Mouse (Mus musculus): Measurements from ENCODE around the gene Cib2. TPM values are rescaled to one million over a fixed set of nuclear protein-coding genes. Genes with fewer than 3 reads are reported as not detected.

Gene Cib2
- polyA plus RNA-seq, 1 experiment = 3.0 TPM

DNA sequence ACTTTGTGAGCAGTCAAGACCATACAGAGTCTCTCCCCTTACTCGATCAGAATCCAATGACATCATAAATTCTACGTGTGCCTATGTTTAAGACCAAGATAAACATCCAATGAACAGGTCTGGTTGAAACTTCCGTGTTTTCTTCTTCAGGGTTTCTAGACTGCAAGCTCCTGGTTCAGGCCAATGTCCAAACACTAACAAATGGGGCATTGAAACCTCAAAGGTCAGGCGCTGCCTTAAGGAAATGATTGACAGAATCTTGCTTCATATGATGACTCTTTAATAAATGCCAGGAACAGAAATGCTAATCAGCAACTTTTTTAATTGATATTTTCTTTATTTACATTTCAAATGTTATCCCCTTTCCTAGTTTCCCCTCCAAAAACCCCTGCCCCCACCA, 39.7 kb downstream of the Cib2 start:
- H3K27me3 ChIP-seq (ENCODE audit: control insufficient read depth, insufficient read depth, low read length) = no peaks in the 10 kb centered on the region
- no peak for TF ChIP-seq POLR2A (IDR thresholded peaks at IDR 0.05; ENCODE audit: low read depth, low read length)
- no peak for TF ChIP-seq CTCF (IDR thresholded peaks at IDR 0.05; ENCODE audit: extremely low read depth, insufficient read depth, insufficient read length, insufficient replicate concordance)
- DNase-seq (ENCODE audit: low read depth in 1 of 2, low spot score in 2 of 2) = no peak
- H3K4me1 ChIP-seq (ENCODE audit: control insufficient read depth, insufficient read depth, insufficient read length) = no peaks in the 10 kb centered on the region
- no peaks in the 10 kb centered on the region for H3K36me3 ChIP-seq (ENCODE audit: control insufficient read depth, insufficient read depth, low read length)
- WGBS = 82% methylated on average over 4 of the region's 4 CpGs
- H3K27ac ChIP-seq (ENCODE audit: insufficient read depth, low read length) = no peak overlapping the region
- H3K4me3 ChIP-seq (ENCODE audit: extremely low read depth, insufficient read depth, insufficient read length) = no peak overlapping the region

DNA sequence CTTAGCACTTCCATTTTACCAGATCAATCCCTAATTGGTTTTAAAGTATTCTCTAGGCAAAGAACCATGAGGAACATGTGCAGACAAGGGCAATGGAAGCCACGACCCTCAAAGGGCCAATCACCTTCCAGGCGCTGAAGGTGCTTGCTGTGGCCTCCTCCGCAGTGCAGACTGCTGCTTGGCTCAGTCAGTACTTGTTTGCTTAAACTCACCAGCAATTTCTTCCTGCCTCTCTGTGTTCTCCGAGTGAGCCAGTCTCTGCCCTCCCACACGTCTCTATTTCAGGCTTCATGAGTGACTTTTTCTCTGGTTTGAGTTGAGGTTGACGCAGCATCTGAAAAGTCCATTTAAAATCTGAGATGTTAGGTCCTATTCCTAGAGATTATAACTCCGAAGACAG, 41.1 kb downstream of the Cib2 start:
- TF ChIP-seq POLR2A (IDR thresholded peaks at IDR 0.05; ENCODE audit: low read depth, low read length) (no peak), CTCF (IDR thresholded peaks at IDR 0.05; ENCODE audit: extremely low read depth, insufficient read depth, insufficient read length, insufficient replicate concordance) (no peak)
- DNase-seq (ENCODE audit: low read depth in 1 of 2, low spot score in 2 of 2) = no peak
- Histone ChIP-seq H3K27me3 (ENCODE audit: control insufficient read depth, insufficient read depth, low read length) (no peaks in the 10 kb centered on the region), H3K36me3 (ENCODE audit: control insufficient read depth, insufficient read depth, low read length) (no peaks in the 10 kb centered on the region), H3K4me1 (ENCODE audit: control insufficient read depth, insufficient read depth, insufficient read length) (no peaks in the 10 kb centered on the region), H3K4me3 (ENCODE audit: extremely low read depth, insufficient read depth, insufficient read length) (no peak overlapping the region), H3K27ac (ENCODE audit: insufficient read depth, low read length) (no peak overlapping the region)
- 76% methylated on average over 7 of the region's 7 CpGs for WGBS

DNA sequence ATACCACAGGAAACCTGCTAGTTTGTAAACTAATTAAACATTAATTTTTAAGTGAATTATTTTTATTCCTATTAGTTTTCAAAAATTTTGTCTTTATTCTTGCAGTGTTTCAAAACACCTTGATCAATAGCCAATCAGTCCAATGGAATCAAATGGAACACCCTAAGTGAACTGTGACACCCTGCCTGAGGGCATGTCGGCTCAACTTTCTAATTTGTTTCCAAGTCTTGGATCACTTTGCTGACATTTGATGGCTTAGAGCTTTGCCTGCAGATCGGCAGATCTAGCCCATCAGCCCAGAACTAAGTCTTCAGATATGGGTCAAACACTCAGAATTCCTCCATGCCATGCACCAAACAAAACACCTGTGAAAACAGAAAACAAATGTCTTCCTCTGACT, 44.0 kb downstream of the Cib2 start:
- Histone ChIP-seq H3K36me3 (ENCODE audit: control insufficient read depth, insufficient read depth, low read length) (no peaks in the 10 kb centered on the region), H3K27ac (ENCODE audit: insufficient read depth, low read length) (no peak overlapping the region), H3K27me3 (ENCODE audit: control insufficient read depth, insufficient read depth, low read length) (no peaks in the 10 kb centered on the region), H3K4me1 (ENCODE audit: control insufficient read depth, insufficient read depth, insufficient read length) (no peaks in the 10 kb centered on the region), H3K4me3 (ENCODE audit: extremely low read depth, insufficient read depth, insufficient read length) (no peak overlapping the region)
- WGBS = 85% methylated on average over 2 of the region's 2 CpGs
- no peak for TF ChIP-seq POLR2A (IDR thresholded peaks at IDR 0.05; ENCODE audit: low read depth, low read length)
- no peak for TF ChIP-seq CTCF (IDR thresholded peaks at IDR 0.05; ENCODE audit: extremely low read depth, insufficient read depth, insufficient read length, insufficient replicate concordance)
- DNase-seq (ENCODE audit: low read depth in 1 of 2, low spot score in 2 of 2) = no peak

DNA sequence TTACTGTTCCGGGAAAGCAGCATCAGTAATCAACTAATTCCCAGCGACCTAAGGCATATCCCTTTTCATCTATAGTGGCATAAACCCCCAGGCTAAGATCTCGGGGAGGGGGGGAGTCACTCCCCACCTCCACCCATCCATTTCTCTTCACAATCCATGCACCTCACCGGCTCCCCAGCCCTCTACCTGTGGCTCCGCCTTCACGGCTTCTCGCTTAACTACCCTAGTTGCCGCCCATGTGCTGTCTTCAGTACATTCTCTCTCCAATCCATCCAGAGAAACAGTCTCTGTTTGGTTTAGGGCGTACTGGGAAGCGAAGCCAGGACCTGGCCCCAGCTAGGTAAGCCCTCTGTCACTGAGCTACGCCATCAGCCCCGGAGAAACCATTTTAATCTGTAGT, 57.1 kb downstream of the Cib2 start:
- H3K27me3 ChIP-seq (ENCODE audit: control insufficient read depth, insufficient read depth, low read length) = peaks cover 16% of the 10 kb centered on the region
- no peak overlapping the region for H3K27ac ChIP-seq (ENCODE audit: insufficient read depth, low read length)
- TF ChIP-seq POLR2A (IDR thresholded peaks at IDR 0.05; ENCODE audit: low read depth, low read length) (no peak), CTCF (IDR thresholded peaks at IDR 0.05; ENCODE audit: extremely low read depth, insufficient read depth, insufficient read length, insufficient replicate concordance) (no peak)
- no peak overlapping the region for H3K4me3 ChIP-seq (ENCODE audit: extremely low read depth, insufficient read depth, insufficient read length)
- 32% methylated on average over 12 of the region's 12 CpGs for WGBS
- peaks cover 4% of the 10 kb centered on the region; the same call in 1 of the 2 replicates for H3K4me1 ChIP-seq (ENCODE audit: control insufficient read depth, insufficient read depth, insufficient read length)
- no peak for DNase-seq (ENCODE audit: low read depth in 1 of 2, low spot score in 2 of 2)
- no peaks in the 10 kb centered on the region for H3K36me3 ChIP-seq (ENCODE audit: control insufficient read depth, insufficient read depth, low read length)

DNA sequence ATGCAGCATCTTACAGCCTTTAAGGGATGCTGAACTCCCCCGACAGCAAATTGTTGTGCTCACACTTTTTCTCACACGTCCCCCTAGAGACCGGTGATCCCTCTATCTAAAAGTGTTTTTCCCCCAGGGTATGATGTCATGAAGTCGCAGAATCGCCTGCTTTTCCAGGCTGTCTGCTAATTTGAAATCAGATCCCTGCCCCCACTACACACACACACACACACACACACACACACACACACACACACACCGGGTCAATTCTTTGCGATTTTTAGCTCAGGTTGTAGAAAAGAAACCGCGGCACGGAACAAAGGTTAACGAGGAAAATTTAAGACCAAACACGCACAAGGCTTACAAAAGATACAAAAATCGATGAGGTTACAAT, 57.9 kb downstream of the Cib2 start:
- peak overlapping the region; percentile 61; the same call in 1 of the 2 replicates for H3K4me3 ChIP-seq (ENCODE audit: extremely low read depth, insufficient read depth, insufficient read length)
- no peaks in the 10 kb centered on the region for H3K36me3 ChIP-seq (ENCODE audit: control insufficient read depth, insufficient read depth, low read length)
- peaks cover 16% of the 10 kb centered on the region for H3K27me3 ChIP-seq (ENCODE audit: control insufficient read depth, insufficient read depth, low read length)
- TF ChIP-seq CTCF (IDR thresholded peaks at IDR 0.05; ENCODE audit: extremely low read depth, insufficient read depth, insufficient read length, insufficient replicate concordance) (no peak), POLR2A (IDR thresholded peaks at IDR 0.05; ENCODE audit: low read depth, low read length) (no peak)
- no peak for DNase-seq (ENCODE audit: low read depth in 1 of 2, low spot score in 2 of 2)
- 5% methylated on average over 13 of the region's 13 CpGs for WGBS
- H3K27ac ChIP-seq (ENCODE audit: insufficient read depth, low read length) = no peak overlapping the region
- peaks cover 4% of the 10 kb centered on the region; the same call in 1 of the 2 replicates for H3K4me1 ChIP-seq (ENCODE audit: control insufficient read depth, insufficient read depth, insufficient read length)

DNA sequence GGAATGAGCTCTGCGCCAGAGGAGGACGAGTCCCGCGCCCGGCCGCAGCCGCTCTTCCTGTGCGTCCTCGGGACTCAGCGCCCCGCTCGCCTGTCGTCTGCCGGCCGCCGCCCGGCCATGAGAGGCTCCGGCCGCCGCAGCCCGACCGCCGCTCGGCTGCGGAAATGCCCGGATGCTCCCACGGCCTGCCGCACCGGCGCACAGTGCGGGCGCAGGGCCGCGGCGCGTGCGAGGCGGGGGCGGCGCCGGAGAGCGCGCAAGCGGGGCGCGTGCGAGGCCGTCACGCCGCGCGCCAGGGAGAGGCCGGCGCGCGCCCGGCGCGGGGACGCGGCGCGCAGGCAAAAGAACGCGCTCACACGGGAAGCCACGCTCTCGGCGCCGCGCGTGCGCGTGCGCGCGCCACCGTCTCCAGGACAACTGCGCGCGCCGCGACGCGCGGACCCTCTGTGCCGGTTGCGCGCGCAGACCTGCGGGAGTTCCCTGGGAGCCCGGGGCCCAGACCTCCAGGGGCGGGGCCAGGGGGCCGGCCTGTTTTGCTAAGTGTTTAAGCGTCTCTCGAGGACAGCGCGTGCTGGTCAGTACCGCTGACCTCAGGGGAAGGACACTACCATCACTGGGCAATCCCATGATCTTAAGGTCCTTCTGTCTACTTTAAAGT, 58.4 kb downstream of the Cib2 start, which contains the start of gene Dmxl2:
Gene Dmxl2 (minus strand): TSS at position 174 of the 658 bp plus-strand sequence.
- Histone ChIP-seq H3K27ac (ENCODE audit: insufficient read depth, low read length) (no peak within 1 kb of the TSS), H3K27me3 (ENCODE audit: control insufficient read depth, insufficient read depth, low read length) (peaks cover 16% of the 10 kb centered on the region), H3K4me3 (ENCODE audit: extremely low read depth, insufficient read depth, insufficient read length) (peak within 1 kb of the TSS; percentile 61), H3K36me3 (ENCODE audit: control insufficient read depth, insufficient read depth, low read length) (no peaks in the 10 kb centered on the region), H3K4me1 (ENCODE audit: control insufficient read depth, insufficient read depth, insufficient read length) (peaks cover 4% of the 10 kb centered on the region; the same call in 1 of the 2 replicates)
- WGBS = 1% methylated on average over 90 of the region's 99 CpGs
- peak in 1 of 2 experiments; percentile 18 for DNase-seq (ENCODE audit: low read depth in 1 of 2, low spot score in 2 of 2)
- TF ChIP-seq POLR2A (IDR thresholded peaks at IDR 0.05; ENCODE audit: low read depth, low read length) = no peak
- TF ChIP-seq CTCF (IDR thresholded peaks at IDR 0.05; ENCODE audit: extremely low read depth, insufficient read depth, insufficient read length, insufficient replicate concordance) = no peak

DNA sequence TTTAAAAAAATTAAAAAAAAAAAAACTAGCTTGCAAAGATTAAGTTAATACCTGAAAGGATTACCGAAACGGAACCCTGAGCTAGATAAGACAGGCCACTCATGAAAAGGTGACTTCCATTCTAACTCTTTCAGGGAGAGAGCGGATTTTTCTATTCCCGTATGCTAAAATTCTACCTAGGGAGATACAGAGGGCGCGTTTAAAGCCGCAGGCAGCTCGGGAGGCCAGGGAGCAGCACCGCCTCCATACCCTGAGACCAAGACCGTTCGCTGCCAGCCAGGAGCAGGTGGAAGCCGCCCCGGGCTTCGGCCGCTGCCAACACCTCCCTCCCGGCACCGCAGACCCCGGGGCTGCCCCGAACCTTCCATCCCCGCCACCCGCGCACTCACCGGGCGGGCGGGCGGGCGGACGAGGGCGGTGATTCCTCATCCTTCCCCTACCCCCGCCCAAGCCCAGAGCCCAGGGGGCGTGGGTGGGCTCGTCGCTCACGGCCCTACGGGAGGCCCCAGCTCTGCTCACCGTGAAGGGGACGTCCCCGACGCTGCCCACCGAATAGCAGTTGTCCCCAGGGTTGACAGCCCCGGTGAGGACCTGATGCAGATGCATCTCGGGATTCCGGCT, 59.1 kb downstream of the Cib2 start:
- Histone ChIP-seq H3K27ac (ENCODE audit: insufficient read depth, low read length) (no peak overlapping the region), H3K27me3 (ENCODE audit: control insufficient read depth, insufficient read depth, low read length) (peaks cover 16% of the 10 kb centered on the region), H3K4me1 (ENCODE audit: control insufficient read depth, insufficient read depth, insufficient read length) (peaks cover 4% of the 10 kb centered on the region; the same call in 1 of the 2 replicates), H3K36me3 (ENCODE audit: control insufficient read depth, insufficient read depth, low read length) (no peaks in the 10 kb centered on the region), H3K4me3 (ENCODE audit: extremely low read depth, insufficient read depth, insufficient read length) (peak overlapping the region; percentile 61)
- no peak for DNase-seq (ENCODE audit: low read depth in 1 of 2, low spot score in 2 of 2)
- 2% methylated on average over 43 of the region's 43 CpGs for WGBS
- no peak for TF ChIP-seq POLR2A (IDR thresholded peaks at IDR 0.05; ENCODE audit: low read depth, low read length)
- TF ChIP-seq CTCF (IDR thresholded peaks at IDR 0.05; ENCODE audit: extremely low read depth, insufficient read depth, insufficient read length, insufficient replicate concordance) = no peak

Data from spleen, adult 2 months (tissue).